Mouse (Mus musculus) lung, postnatal 14 days (tissue): ENCODE measurements around the gene Cox7a2l.

Experiments used
- DNase-seq: peaks from one replicate; pipeline ENCODE4 v3.0.0; 2021

Cox7a2l gene

DNA sequence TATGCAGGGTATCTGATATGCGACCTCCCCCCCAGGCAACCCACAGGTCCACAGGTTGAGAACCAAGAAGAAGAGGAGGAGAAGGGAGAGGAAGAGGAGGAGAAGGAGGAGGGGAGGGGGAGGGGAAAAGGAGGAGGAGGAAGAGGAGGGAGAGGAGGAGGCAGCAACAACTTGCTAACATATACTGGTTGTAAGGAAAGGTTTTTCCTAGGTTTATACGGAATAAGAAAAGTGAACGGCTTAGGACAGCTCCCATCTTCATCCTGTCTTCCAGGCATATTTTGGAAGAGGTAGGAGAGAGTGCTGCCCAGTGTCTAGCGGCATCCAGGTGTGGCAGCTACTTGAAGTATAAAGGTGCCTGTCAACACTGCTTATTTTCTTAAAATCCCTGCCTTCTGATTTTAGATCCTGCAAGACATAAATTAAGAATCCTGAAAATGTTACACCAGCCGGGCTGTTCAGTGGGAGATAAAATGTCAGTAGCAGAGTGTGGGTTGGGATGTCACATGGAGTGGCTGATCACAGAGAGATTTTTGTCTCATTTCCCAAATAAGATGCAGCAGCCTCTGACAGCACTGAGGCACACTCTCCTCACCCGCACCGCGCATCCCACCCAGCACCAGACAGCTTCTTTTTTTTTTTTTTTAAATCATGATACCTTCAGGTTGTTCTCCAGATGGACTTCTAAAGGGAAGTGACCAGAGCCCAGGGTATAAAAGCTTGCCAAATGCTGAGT, at the start of gene Cox7a2l:
Cox7a2l (minus strand) TSS at position 51 of the 736 bp plus-strand sequence.
- no peak for DNase-seq

DNA sequence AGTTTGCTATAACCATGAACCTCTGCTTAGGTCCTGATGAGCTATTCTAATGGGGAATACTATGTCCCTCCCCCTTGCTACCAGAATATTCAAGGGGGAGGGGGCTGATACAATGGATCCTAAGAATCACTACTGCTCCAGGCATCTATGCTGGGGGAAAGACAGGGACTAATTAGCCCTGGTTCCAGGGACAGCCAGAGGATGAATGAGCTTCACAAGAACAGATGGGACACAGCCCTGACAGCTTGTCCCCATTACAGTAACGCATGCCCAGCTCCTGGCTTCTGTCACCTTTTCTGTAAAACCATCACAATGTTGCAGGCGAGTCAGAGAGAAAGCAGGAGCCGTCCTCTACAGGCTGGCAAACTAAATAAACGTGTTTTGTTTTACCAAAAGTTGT, 48.4 kb upstream of the Cox7a2l start:
- DNase-seq, result no peak

DNA sequence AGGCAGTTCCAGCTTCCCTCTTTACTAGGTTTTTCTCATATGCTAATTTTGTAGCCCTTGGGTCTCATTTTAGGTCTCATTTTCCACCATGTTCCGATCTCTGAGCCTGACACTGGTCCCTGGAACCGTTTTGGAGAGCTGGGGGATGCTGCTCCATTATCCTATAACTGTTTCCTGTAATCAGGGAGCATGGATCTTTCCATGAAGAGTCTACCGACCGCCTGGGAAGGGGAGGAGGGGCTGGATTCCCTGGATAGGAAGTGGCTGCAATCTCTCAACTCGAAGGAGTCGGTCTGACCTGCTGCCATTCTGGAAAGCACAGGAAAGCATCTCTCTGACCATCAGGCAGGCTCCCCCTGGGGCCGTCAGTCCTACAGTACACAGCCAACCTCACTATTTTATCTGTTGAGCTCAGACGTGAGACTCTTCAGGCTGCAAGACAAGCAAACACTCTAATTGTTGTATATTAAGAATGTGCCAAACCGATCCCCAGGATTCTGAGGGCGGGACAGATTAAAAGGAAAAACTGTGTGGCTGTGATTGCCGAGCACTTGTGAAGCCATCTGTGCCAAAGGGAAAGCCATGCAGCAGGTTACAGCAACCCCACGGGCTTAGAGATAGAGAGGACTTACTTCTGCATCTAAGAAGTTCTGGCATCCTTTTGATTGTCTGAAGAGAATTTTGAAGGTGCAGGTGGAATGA, 47.1 kb upstream of the Cox7a2l start:
- DNase-seq, result no peak

DNA sequence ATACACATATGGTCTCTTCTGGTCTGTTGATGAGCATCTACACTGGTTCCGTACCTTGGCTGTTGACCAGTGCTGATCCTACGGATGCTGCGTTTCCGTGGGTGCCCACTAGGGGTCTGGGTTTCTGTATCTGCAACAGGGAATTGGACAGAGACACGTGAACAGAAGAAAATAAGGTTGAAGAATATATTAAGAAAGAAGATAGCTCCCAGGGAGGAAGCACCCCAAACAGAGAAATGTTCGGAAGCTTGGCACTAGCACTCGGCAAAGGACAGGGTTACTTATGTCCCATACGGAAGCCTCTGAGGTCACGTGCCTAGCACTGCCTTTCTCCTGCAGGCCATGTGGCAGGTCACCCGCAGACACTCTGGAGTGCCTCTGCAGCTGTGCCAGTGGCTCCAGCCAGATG, 46.6 kb upstream of the Cox7a2l start:
- DNase-seq, result peak; percentile 68

DNA sequence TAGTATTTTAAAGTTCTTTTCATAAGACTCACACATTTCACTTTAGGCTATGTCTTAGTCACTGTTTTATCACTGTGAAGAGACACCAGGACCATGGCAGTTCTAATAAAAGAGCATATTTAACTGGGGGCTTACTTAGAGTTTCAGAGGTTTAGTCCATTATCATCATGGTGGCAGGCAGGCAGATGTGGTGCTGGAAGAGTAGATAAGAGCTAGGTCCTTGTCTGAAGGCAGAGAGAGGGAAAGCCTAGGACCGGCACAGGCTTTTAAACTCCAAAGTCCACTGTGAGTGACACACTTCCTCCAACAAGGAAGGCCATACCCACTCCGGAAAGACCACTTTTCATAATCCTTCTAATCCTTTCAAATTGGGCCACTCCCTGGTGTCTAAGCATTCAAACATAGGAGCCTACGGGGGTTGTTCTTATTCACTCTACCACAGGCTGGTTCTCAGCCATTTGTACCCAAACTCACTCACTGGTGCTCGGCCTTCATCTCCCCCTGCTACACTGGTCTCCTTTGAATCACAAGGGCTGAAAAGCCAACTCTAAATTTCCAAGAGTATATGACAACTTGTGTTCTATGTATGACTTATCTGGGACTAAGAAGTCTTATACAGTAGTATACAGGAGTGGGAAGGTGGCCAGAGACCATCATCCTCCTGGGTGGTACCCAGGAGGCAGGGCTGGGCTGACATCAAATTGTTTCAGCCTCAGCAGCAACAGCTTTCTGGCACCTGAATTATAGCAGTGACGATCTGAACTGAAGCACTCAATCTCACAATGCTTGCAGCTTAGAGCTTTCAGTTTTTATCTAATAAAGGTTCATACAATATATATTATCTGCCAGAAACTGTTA, 45.3 kb upstream of the Cox7a2l start:
- no peak for DNase-seq

DNA sequence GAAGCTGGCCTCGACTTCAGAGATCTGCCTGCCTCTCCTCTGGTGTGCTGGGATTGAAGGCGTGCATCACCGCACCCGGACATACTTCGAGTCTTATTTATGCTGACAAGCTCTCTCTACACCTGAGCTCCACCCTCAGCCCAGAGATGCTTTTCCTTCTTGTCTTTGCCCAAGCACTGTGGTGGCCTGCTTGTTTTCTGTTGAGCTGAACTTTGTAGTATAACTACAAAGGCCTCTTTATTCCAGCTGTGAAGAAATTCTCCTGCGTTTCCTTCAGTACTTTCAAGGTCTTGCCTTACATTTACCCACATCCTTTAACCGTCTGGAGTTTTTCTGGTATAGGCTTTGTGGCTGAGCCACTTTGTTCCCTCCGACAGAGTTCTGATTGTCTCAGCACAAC, 42.0 kb upstream of the Cox7a2l start:
- DNase-seq, result no peak

DNA sequence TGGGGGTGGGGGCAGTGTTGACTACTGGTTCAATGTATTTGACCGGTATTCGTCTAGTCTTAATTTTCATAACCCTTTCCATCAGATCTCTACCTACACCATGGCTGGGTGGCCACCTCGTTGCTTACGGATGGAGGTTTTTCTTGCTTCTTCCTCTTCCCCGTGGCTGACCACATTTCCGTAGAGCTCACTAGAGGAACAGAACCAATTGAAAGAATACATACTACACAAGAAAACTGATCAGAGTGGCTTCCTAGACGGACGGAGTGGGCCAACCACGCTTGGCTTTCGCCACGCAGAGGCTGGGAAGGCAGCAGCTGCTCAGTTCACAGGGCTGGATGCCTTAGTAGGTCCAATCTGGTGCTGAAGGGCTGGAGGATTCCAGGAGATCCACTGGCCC, 38.7 kb upstream of the Cox7a2l start:
- DNase-seq, result no peak

DNA sequence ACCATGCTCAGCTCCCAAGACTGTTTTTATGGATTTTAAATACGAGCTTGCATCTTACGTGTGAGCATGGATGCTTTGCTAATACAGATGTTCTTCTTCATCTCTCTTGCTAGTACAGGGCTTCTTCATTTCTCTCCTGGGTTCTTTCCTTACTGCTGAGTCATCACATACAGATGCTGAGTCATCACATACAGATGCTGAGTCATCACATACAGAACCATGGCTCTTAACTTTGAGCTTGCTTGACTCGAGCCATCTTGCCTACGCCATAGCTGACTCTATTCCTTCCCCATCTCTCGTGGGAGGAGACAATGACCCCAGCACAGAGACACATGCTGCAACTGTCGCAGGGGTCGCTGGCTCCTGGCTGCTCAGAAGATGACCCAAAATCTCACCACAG, 37.9 kb upstream of the Cox7a2l start:
- DNase-seq, result no peak

DNA sequence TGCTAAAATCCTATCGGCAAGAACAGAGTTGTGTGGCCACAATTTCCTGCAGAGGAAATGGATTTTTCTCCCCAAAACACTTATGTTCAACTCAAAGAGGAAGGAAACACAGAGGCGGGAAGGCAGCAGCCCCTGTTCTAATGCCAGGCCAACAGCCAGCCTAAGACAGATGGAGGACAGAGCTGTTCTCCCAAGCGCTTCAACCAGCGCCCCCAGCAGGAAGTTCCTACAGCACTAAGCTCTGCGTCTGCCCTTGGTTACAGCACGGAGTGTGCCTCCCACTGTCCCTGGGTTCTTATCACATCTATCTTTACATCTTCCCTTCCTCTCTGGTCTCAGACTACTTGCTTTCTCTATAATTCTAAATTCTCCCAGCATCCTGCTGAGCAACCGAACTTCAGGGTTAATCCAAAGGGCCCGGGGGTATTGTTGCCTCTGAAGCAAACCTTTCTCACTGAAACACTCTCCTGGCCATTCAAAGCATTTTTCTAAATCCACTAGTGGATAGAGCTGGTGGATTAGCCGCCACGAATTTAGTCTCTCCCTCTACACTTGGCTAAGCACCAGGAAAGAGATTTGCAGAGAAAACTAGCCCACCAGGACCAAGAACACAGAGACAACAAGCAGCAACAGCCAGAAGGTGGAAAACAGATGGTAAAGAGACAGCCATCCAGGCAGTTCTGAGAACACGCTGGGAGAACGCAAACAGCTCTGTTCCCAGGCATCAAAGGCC, 31.5 kb upstream of the Cox7a2l start:
- DNase-seq, result no peak

DNA sequence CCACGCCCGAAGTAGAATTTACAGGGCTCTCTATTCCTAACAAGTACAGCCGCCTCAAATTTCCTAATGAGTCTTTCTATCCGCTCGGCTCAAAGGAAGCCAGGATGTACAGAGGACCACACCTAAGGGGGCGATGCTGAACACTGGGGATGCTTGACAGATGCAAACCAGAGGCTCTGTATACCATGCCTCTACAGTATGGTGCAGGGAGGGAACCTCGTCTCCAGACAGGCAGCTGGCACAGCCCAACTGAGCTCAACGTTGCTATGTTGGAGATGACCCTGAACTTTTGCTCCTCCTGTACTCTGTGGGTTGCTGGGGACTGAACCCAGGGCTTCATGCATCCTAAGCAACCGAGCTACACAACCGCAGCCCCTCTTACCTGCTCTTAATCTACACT, 30.0 kb upstream of the Cox7a2l start:
- DNase-seq, result no peak

DNA sequence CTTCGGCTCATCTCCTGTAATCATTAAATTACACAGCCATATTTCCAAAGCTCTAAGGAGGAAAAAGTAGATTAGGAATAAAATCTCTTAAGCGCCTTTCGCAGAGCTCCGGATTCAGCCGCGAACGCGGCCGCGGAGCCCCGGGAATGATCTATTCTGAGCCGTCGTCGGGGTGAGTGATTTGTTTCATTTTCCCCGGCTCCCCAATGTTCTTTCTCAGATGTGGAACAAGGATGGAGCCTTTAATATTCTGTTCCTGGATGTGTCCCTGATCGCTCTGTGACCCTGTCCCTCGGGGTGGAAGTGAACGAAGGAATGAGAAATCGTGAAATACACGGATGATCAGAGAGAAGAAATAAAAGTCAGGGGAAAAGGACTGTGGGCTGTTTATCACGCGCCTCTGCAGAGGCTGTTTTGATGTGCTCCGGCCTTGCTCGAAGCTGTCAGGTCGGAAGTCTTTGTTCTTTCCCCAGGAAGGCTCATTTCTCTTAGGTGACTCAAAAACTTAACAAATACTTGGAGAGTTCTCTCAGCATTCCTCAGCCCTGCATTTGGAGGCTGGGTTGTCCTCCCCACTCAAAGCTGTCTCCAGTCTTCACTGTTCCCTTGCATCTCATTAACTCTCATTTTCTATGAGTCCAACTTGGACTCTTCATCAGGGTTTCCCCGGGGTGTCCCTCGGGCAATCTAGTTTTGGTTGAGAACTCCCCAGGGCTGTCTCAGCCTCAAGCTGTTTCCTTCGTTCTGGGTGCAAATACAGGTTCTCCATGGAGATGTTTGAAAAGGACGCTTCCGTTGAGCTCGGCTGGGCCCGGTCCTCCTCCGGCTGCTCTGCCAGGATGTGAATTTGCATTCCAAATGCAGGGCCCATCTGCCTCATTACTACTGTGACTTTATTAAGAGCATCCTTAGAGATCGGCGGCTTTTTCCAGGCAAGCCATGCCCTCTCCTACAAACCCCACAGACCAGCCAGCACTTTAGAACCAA, 28.9 kb upstream of the Cox7a2l start:
- no peak for DNase-seq

DNA sequence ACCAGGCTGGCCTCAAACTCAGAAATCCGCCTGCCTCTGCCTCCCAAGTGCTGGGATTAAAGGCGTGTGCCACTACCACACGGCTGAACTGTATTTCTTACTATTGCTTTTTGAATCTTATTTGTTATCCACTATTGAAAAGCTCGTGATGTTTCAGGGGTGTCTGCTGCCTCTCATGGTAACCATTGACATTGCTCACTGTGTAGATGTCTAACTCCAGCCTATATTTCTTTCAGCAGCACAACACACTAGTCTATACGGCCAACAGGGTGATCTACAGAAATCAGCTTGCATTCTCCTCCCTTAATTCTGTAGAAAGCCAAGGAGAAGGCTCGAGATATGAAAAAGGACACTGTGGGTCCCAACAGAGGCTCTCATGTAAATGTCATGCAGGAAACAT, 28.1 kb upstream of the Cox7a2l start:
- DNase-seq, result no peak

DNA sequence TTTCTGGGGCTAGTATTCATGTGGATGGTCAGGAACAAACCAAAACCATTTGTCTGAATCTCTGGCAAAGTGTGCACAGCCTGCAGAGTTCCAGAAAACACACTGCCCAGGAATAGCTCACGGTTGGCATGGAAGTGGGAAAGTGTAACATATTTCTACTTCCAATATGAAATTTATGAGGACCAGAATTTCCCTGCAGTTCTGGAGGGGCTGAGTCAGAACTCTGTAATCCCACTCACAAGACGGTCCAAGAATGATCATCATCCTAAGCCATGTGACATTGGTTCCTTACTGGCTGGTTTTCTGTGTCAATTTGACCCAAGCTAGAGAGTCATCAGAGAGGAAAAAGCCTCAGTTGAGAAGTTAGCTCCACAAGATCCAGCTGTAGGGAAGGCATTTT, 25.3 kb upstream of the Cox7a2l start:
- no peak for DNase-seq

DNA sequence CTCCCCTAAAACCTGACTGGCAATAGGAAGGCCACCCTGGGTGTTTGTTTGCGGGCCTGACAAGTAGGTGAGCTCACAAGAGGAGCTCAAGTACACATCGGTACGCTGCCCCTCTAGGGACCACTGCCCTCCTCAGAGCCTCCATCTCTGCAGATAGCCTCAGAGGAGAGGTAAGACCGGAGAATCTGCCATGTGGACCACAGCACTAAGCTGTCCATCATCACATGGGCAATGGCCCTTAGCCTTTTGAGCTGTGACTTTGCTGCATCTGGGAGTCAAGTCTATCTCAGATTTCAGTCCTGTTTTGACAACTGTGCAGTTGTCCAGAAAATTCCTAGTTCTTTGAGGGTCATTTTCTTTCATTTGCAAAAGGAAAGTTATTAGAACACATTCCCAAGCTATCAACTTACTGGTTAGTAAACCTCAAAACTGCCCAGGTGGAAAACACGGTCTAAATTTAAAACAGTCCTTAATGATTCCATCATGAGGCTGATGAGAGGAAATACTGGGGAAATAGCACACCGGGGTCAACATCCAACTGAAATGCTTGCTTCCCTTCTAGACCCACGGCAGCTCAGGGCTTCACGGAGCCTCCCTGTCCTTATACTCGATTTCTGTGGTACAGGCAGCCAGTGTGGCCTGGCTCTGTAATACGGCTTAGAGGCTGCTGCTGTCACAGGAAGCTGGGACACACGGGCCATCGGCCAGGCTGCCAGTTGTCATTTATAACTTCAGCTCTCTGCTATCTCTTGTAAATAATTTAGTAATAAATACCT, 22.3 kb upstream of the Cox7a2l start:
- DNase-seq, result no peak

DNA sequence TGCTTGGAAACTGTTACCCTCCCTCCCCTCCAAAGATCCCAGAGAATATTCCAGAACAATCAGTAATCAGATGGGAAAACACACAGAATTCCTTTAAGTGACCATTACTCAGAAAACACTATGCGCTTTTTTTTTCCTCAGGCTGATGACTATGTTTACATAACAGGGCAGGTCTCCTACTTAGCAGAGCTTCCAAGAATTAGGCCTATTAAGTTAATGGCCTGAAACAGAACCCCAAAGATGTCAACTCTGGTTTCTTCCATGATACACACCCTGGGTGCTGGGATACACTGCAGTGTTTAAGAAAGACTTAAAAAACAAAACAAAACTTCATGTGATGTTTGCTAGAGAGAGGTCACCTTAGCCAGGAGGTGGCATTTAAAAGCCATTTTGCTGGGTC, 21.6 kb upstream of the Cox7a2l start:
- DNase-seq, result no peak

DNA sequence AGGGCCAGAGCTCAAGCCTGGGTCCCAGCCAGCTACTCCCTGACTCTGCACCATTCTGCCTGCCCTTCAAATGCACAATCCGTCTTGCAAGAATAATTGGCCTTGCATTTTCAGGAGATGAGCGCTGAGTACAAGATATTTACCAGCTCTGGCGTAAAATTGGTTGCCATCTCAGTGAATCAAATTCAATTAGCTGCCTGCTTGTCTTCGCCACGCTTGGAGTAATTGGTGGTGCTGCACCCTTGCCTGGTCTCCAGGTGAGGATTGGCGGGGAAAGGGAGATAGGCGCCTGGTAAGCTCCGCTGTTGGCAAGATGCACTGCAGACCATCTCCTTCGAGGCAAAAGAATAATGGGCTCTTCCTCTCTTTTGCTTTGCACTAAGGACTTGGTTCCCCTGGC, 21.0 kb upstream of the Cox7a2l start:
- no peak for DNase-seq

DNA sequence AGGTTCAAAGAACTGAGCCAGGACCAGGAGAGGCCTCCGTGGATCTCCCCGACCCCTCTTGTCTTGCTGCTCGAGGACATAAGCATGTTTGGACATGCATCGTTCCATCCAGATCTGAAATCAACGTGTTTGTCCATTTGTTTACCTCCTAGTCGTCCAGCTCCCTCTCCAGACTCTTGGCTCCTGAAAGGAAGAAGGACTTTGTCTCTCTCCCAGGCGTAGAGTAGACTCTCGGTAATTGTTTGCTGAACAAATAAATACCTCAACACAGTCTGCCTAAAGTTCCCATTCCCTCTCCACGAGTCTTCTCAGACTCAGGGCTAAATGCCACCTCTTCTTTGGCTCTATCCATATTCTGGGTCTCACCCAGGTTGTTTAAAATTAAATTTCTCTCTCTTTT, 16.0 kb upstream of the Cox7a2l start:
- no peak for DNase-seq

DNA sequence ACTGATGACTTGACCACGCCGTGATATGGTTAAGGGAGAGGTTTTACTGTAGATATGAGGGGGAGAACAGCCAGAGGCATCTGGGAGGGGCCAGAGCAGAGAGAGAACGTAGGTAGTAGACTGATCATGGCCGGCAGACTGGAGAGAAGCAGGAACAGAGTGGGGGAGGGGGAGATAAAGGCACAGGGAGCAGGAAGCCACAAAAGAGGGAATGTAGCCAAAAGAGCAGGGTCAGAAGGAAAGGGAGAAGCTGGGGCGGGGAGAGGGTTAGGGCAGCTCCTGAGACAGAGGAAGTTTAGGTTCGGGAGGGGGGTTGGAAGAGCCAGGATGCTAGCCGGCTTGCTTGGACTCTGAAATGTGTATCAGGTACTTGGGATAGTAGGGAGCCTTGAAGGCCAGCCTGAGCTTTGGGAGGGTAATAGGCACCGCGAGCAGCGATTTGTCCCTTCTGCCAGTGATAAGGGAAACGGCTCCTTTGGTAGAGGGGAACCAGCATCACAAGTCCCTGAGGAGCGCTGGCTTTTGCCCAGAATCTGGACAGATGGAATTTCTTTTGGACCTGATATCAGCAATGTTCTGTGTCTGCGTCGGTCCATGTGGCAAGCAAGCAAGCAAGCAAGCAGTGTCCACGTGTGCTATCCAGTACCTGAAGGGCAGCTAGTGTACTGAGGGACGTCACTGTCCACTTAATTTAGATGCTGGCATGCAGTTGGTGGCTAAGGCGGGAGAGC, 10.7 kb upstream of the Cox7a2l start:
- peak; percentile 22 for DNase-seq

DNA sequence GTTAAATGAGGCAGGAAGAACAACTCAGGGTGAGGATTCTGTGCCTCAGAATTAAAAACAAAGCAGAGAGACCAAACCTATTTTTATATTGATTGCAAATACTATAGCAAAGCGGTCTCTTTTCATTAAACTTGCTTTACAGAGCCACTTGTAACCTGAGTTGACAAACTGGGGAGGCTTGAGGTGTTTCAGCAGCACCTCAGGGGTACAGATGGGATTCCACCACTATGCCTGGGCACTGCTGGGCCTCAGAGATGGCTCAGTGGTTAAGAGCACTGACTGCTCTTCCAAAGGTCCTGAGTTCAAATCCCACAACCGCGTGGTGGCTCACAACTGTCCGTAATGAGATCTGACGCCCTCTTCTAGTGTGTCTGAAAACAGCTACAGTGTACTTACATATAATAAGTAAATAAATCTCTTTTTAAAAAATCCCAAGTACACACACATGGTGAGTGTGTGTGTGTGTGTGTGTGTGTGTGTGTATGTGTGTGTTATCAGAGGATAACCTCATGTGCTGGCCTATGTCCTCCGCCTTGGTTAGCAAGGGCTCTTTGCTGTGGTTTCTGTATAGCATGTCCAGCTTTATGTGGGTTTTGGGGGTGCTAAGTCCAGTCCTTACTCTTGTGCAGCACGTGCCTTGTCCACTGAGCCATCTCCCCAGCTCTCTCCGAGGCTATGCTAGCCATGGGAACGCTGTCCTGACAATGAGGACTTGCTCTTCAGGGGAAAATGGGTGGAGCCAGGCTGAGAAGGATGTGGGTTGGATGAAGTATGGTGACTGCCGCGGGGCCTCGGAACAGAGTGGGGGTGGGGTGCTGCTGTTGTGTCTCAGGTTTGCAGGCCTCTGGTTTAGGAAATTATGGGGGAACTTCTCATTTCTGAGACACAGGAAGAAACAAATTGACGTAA, 9.7 kb upstream of the Cox7a2l start:
- peak; percentile 62 for DNase-seq
